Mouse (Mus musculus) C2C12 (cell line): ENCODE measurements around the gene Aldh1l1.

ENCODE experiments used
- CTCF ChIP-seq: IDR thresholded peaks from one replicate; pipeline ENCODE4 v1.5.1; 2011; ENCODE audit not compliant: control insufficient read depth, insufficient read depth, insufficient read length
- FOSL1 ChIP-seq: IDR thresholded peaks from one replicate; pipeline ENCODE4 v1.8.0; 2011; ENCODE audit warnings: mild to moderate bottlenecking, low read length; ENCODE audit not compliant: poor library complexity, insufficient read depth, severe bottlenecking
- MAX ChIP-seq: IDR thresholded peaks from one replicate; pipeline ENCODE4 v1.6.1; 2011; ENCODE audit warnings: mild to moderate bottlenecking, control low read depth
- MYOG ChIP-seq: IDR thresholded peaks from one replicate; pipeline ENCODE4 v1.6.1; 2011; ENCODE audit not compliant: control insufficient read depth, insufficient read length; ENCODE audit errors: extremely low read depth
- USF1 ChIP-seq: IDR thresholded peaks from one replicate; pipeline ENCODE4 v1.6.1; 2011; ENCODE audit warnings: low read depth, mild to moderate bottlenecking, control low read depth, moderate library complexity

- TF ChIP-seq CTCF (no peak), MAX (no peak), USF1 (no peak), MYOG (no peak), FOSL1 (no peak)
Measured at GRCm38 (mm10) chr6:90463228-90463862, 22.9 kb upstream of the Aldh1l1 start.
